Mouse (Mus musculus): Measurements from ENCODE around the gene Gm49673.
A peak's percentile ranks its signal among the peaks of the same experiment; 100 is the strongest.
"Not testable (repeated sequence)": the region's sequence is repeated elsewhere in the genome, so short reads cannot be mapped to it uniquely, and the experiment has no call there.

Gene Gm49673

DNA sequence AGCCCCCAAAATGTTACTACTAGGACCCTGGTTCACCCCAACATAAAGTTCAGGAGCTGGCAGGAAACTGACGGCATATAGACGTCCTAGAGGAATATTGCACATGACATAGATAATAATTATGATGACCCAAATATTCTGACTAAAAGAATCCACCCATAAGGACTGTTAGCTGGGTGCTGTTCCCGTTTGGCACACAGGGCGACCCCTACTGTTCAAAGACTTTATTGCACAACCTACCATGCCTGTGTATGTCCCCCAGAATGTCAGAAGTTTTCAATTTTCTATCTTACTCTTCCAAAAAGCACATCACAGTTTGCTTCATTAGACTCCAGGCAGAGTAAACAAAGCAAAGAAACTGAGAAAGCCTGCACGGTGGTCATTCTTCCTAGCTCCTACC lies 101.4 kb downstream of the Gm49673 start:
- DNase-seq (ENCODE audit: inconsistent age in 2 of 2, low spot score in 1 of 2): peak; percentile 48 to 88

GRCm38 (mm10) chr17:8041197-8041596 lies 106.4 kb downstream of the Gm49673 start:
- DNase-seq (ENCODE audit: inconsistent age in 2 of 2, low spot score in 1 of 2): not testable (repeated sequence)

- not testable (repeated sequence) for DNase-seq (ENCODE audit: inconsistent age in 2 of 2, low spot score in 1 of 2)
These were observed 107.5 kb downstream of the Gm49673 start for GRCm38 (mm10) chr17:8039916-8040635.

- DNase-seq (ENCODE audit: inconsistent age in 2 of 2, low spot score in 1 of 2): peak; percentile 11 to 63
These were observed 110.6 kb downstream of the Gm49673 start for GRCm38 (mm10) chr17:8036976-8037375.

Data from adrenal gland, adult (tissue).